Comparison of ENCODE assay signal across 15 mouse cellular contexts in the genomic region with DNA sequence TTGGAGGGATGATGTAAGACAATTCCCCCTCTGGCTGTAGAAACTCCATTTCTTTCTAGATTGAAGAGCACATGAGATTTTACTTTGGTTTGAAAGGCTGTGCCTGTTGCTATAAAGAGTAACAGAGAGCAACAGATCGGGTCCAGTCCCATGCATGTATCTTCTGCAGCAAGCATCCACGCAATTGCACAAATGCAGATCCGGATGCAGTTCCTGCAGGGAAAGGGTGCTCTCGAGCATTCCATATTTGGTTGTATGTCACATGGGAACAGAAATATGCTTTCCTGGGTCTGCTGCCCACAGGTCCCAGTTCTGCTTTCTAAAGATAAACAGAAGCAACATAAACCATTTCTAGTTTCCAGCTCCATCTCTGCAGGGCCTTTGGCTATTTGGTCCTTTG.
"Had no signal": no experiment of that assay in that cellular context is flagged by ENCODE, and none has a peak within 500 bp of the region (broad histone marks: within the 10 kb centered on the region; RNA-seq: fewer than 3 reads in every experiment).

No protein-coding gene starts in this region.

- H3K4me1 ChIP-seq: intestine, embryonic 15.5 days; limb, embryonic 12.5 days; midbrain, embryonic 15.5 days; neural tube, embryonic 13.5 days had no signal

- H3K27ac ChIP-seq: intestine, embryonic 15.5 days; layer of hippocampus, adult 2 months; limb, embryonic 12.5 days; liver, embryonic 13.5 days; midbrain, embryonic 15.5 days; neural tube, embryonic 13.5 days; stomach, postnatal 0 days had no signal

- H3K36me3 ChIP-seq: intestine, embryonic 15.5 days; limb, embryonic 12.5 days; liver, embryonic 13.5 days; midbrain, embryonic 15.5 days; neural tube, embryonic 13.5 days had no signal

- H3K4me3 ChIP-seq: intestine, embryonic 15.5 days; layer of hippocampus, adult 2 months; limb, embryonic 12.5 days; liver, embryonic 13.5 days; midbrain, embryonic 15.5 days; neural tube, embryonic 13.5 days had no signal

- H3K27me3 ChIP-seq: intestine, embryonic 15.5 days; limb, embryonic 12.5 days; liver, embryonic 13.5 days; midbrain, embryonic 15.5 days; neural tube, embryonic 13.5 days had no signal

- DNase-seq: kidney, adult 18-20 months; kidney, postnatal 10 days; kidney, postnatal 4 days; liver, embryonic 13.5 days; lung, adult 2 months; lung, postnatal 4 days; right cerebral cortex, postnatal 14 days; thymus, postnatal 4 days had no signal

- ATAC-seq: intestine, embryonic 15.5 days; lung, postnatal 0 days; midbrain, embryonic 15.5 days had no signal
